Mouse (Mus musculus) hindbrain, embryonic 11.5 days (tissue): Measurements from ENCODE around the gene Sec14l5. TPM values are rescaled to one million over a fixed set of nuclear protein-coding genes. Genes with fewer than 3 reads are reported as not detected.

Experiments used
- ATAC-seq: fragments of 200-750 bp; cut with Nextera tagmentation; 2 replicates; pipeline ENCODE4 v1.8.0; 2017; ENCODE audit warnings: mild to moderate bottlenecking, moderate TSS enrichment, moderate library complexity; ENCODE audit not compliant: low FRiP score
- DNase-seq: peaks from one replicate; pipeline ENCODE4 v3.0.0-alpha.2; 2015; ENCODE audit warnings: low spot score
- H3K27ac ChIP-seq: fragments of 300-500 bp; sonication (generic); 2 replicates; pipeline ENCODE4 v1.5.1; 2014; ENCODE audit warnings: mild to moderate bottlenecking, low read depth, low read length
- H3K27me3 ChIP-seq: fragments of 300-500 bp; sonication (generic); 2 replicates; pipeline ENCODE4 v1.6.1; 2014; ENCODE audit warnings: mild to moderate bottlenecking, low read length, moderate library complexity, mixed read lengths; ENCODE audit not compliant: control insufficient read depth, insufficient read depth
- H3K36me3 ChIP-seq: fragments of 300-500 bp; sonication (generic); 2 replicates; pipeline ENCODE4 v1.6.1; 2014; ENCODE audit warnings: mild to moderate bottlenecking, low read length, moderate library complexity, mixed read lengths; ENCODE audit not compliant: control insufficient read depth, insufficient read depth
- H3K4me1 ChIP-seq: fragments of 300-500 bp; sonication (generic); replicated peaks from 2 replicates; pipeline ENCODE4 v1.6.1; 2014; ENCODE audit warnings: low read length, mixed read lengths; ENCODE audit not compliant: control insufficient read depth, insufficient read depth
- H3K4me2 ChIP-seq: fragments of 300-500 bp; sonication (generic); replicated peaks from 2 replicates; pipeline ENCODE4 v1.6.1; 2014; ENCODE audit warnings: mild to moderate bottlenecking, low read depth, low read length
- H3K4me3 ChIP-seq: fragments of 300-500 bp; sonication (generic); 2 replicates; pipeline ENCODE4 v1.5.1; 2014; ENCODE audit warnings: low read depth, low read length
- H3K9ac ChIP-seq: fragments of 300-500 bp; sonication (generic); 2 replicates; pipeline ENCODE4 v1.6.1; 2014; ENCODE audit warnings: low read depth, low read length
- H3K9me3 ChIP-seq: fragments of 300-500 bp; sonication (generic); 2 replicates; pipeline ENCODE4 v1.6.1; 2016; ENCODE audit warnings: low read length; ENCODE audit not compliant: control insufficient read depth
- WGBS: fragments of 180-500 bp; shearing (Covaris S2); extraction: QIAGEN DNeasy Blood & Tissue Kit; methylation state at CpG from one replicate; pipeline ENCODE4 v1.1.7; 2014; 5-methylcytosine and 5-hydroxymethylcytosine counted together
- polyA plus RNA-seq: library from polyadenylated mRNA; unstranded; fragments of >200 nt; fragmentation: Nextera tagmentation; extraction: Ambion mirVana; gene quantifications from 2 replicates; pipeline ENCODE4 v1.2.1, GENCODE M21; 2014

Sec14l5 gene
- polyA plus RNA-seq: 0.54 and 0.62 TPM in 2 replicates

DNA sequence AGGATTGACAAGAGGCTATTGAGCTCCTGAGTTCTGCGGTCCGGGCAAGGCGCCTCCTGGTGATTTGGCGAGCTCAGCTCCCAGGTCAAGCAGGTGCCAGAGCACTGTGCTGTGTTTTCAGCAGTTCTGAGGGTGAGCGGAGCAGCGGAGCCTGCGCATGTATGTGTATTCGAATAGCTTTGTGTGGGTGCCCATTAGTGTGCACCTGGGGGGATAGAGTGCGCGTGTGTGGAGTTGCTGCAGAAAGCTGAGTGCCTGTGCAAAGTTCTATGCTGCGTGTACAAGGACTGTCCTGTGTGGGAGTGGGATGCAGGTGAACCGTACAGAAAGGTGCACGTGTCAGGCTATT lies at the start of gene Sec14l5:
Sec14l5 (plus strand) TSS at position 73 of the 349 bp plus-strand sequence.
- Histone ChIP-seq H3K9me3 (no peaks in the 10 kb centered on the region), H3K27me3 (peaks cover 3% of the 10 kb centered on the region; the same call in 1 of the 2 replicates), H3K4me2 (peak within 1 kb of the TSS; percentile 31), H3K36me3 (no peaks in the 10 kb centered on the region), H3K9ac (peak within 1 kb of the TSS; percentile 33; the same call in 1 of the 2 replicates), H3K27ac (no peak within 1 kb of the TSS), H3K4me1 (no peaks in the 10 kb centered on the region), H3K4me3 (peak within 1 kb of the TSS; percentile 22)
- DNase-seq (no peak), ATAC-seq (peak; percentile 48)
- WGBS: 23% methylated on average over 13 of the region's 13 CpGs

DNA sequence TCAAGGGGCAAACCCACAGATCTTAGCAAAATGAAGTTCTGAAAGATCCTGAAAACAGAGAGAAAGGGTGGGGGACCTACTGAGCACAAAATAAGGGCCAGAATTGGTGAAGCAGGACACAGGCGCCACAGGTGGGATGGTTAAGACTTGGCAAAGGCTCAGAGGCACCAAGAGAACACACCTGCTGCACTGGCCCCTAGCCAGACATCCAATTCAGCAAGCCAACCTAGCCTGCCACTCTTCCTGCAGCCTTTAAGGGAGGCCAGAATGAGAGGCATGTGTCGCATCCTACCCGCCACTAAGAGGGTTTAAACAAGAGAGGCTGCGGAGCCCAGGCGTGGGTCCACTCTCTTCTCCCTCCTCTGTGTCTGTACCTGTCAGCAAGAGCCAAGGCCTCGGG lies 45.9 kb upstream of the Sec14l5 start:
- H3K4me2 ChIP-seq: no peak overlapping the region
- no peak overlapping the region for H3K4me3 ChIP-seq
- H3K9ac ChIP-seq: no peak overlapping the region
- DNase-seq: no peak
- no peaks in the 10 kb centered on the region for H3K36me3 ChIP-seq
- ATAC-seq: no peak
- H3K4me1 ChIP-seq: no peaks in the 10 kb centered on the region
- WGBS: 84% methylated on average over 6 of the region's 6 CpGs
- H3K27ac ChIP-seq: no peak overlapping the region
- H3K9me3 ChIP-seq: no peaks in the 10 kb centered on the region
- H3K27me3 ChIP-seq: no peaks in the 10 kb centered on the region

DNA sequence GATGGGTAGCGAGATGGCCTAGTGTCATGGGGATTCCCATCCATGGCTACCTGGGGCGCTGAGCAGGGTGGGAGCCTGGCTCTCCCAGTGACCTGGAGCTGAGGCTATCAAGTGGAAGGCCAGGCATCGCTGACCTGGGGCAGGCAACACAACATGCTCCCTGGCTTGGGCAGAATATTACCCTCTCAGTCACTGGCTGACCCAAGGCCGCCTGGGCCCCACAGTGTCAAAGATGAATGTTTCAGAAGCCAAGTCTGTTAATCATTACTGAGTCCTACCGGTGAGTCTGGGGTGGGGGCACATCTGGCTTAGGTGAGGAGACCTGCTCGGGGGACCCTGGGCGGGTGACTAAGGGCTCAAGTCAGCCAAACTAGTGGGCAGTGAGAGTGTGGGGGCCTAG lies 37.0 kb upstream of the Sec14l5 start:
- DNase-seq: no peak
- no peaks in the 10 kb centered on the region for H3K27me3 ChIP-seq
- WGBS: 74% methylated on average over 7 of the region's 7 CpGs
- no peaks in the 10 kb centered on the region for H3K36me3 ChIP-seq
- no peaks in the 10 kb centered on the region for H3K9me3 ChIP-seq
- H3K4me3 ChIP-seq: no peak overlapping the region
- no peak overlapping the region for H3K4me2 ChIP-seq
- no peak overlapping the region for H3K27ac ChIP-seq
- ATAC-seq: no peak
- no peak overlapping the region for H3K9ac ChIP-seq
- H3K4me1 ChIP-seq: no peaks in the 10 kb centered on the region

DNA sequence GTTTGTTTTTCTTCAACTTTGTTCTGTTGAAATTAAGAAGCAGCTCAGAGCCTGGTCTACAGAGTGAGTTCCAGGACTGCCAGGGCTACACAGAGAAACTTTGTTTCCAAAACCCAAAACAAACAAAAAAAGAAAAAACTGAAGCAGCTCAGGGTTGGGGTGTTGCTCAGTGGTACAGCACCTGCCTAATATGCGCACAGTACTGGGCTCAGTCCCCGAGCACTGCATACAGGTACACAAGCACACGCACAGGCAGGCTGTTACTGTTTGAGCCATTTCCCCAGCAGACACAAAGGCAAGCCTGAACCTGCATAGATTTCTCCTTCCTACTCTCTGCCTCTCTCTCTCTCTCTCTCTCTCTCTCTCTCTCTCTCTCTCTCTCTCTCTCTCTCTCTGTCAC lies 35.9 kb upstream of the Sec14l5 start:
- no peaks in the 10 kb centered on the region for H3K9me3 ChIP-seq
- H3K4me1 ChIP-seq: no peaks in the 10 kb centered on the region
- WGBS: 86% methylated on average over 3 of the region's 3 CpGs
- no peaks in the 10 kb centered on the region for H3K36me3 ChIP-seq
- H3K27ac ChIP-seq: no peak overlapping the region
- H3K4me2 ChIP-seq: no peak overlapping the region
- DNase-seq (no peak), ATAC-seq (no peak)
- no peaks in the 10 kb centered on the region for H3K27me3 ChIP-seq
- no peak overlapping the region for H3K4me3 ChIP-seq
- H3K9ac ChIP-seq: no peak overlapping the region

DNA sequence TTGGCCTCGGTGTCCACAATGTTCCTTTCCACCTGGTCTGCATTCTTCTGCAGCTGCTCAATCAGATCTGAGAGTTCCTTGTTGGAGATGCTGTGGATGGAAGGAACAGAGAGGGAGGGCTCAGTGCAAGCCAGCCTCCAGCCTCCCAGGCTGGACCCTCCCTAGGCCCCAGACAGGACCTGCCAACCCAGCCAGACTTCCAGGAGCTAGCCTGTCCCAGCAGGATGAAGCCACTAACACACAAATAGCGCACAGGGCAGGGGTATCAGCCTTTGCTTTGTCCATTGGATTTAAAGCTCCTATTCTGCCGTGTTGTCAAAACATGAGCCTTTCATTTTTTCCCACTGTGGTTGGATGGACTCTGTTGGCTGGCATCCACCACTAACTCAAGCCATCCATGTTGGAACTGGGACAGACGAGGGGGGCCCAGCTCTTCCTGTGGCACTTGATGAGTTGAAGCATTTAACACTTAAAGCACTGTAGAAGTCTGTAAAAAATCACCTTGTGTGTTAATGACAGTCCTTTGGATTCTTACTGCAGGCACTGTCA lies 33.8 kb upstream of the Sec14l5 start:
- Histone ChIP-seq H3K4me2 (no peak overlapping the region), H3K36me3 (no peaks in the 10 kb centered on the region), H3K4me3 (no peak overlapping the region), H3K9me3 (no peaks in the 10 kb centered on the region), H3K9ac (no peak overlapping the region), H3K27me3 (no peaks in the 10 kb centered on the region), H3K4me1 (no peaks in the 10 kb centered on the region), H3K27ac (no peak overlapping the region)
- DNase-seq (no peak), ATAC-seq (no peak)
- 81% methylated on average over 4 of the region's 4 CpGs for WGBS

DNA sequence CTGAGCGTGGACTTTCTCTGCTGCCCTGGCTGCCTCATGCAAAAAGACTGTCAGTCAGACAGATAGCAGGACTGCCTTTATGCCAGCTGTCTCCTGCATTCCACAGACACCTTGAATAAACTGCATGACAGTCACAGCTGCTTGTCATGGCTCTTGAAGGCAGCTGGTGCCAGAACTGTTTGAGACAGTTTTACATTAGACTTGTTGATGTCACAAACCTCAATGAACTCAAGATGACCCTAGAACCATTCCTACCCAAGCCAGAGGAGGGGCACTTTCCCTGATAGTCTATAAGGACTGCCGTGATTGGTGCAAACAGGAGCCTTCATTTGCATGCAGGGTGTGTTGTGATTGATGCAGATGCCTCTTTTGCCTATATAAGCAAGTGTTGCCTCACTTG lies 33.3 kb upstream of the Sec14l5 start:
- Histone ChIP-seq H3K4me3 (no peak overlapping the region), H3K4me1 (no peaks in the 10 kb centered on the region), H3K27me3 (no peaks in the 10 kb centered on the region), H3K27ac (no peak overlapping the region), H3K36me3 (no peaks in the 10 kb centered on the region), H3K4me2 (no peak overlapping the region), H3K9ac (no peak overlapping the region), H3K9me3 (no peaks in the 10 kb centered on the region)
- no peak for DNase-seq
- ATAC-seq: no peak
- WGBS: 70% methylated on average over 2 of the region's 2 CpGs

DNA sequence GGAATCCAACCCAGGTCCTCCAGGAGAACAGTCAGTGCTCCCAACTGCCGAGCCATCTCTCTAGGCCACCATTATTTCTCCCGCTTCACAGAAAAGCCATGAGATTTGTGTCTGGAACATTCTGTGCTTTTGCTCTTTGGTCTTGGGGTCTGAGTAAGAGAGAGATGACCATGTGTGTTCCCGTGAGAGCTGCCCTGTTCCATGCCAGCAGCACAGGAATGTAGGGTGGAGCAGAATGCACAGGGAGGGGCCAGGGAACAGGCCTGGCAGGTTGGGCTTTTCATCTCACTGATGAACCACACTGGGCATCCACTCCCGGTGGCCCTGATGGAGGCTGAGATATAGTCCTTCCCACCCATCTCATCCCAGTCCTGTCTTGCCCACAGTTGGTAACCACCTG lies 27.5 kb upstream of the Sec14l5 start:
- no peak overlapping the region for H3K4me3 ChIP-seq
- no peak overlapping the region for H3K4me2 ChIP-seq
- WGBS: 83% methylated on average over 4 of the region's 4 CpGs
- no peaks in the 10 kb centered on the region for H3K36me3 ChIP-seq
- no peaks in the 10 kb centered on the region for H3K4me1 ChIP-seq
- H3K27ac ChIP-seq: no peak overlapping the region
- H3K9ac ChIP-seq: no peak overlapping the region
- DNase-seq: no peak
- no peaks in the 10 kb centered on the region for H3K27me3 ChIP-seq
- ATAC-seq: no peak
- no peaks in the 10 kb centered on the region for H3K9me3 ChIP-seq

DNA sequence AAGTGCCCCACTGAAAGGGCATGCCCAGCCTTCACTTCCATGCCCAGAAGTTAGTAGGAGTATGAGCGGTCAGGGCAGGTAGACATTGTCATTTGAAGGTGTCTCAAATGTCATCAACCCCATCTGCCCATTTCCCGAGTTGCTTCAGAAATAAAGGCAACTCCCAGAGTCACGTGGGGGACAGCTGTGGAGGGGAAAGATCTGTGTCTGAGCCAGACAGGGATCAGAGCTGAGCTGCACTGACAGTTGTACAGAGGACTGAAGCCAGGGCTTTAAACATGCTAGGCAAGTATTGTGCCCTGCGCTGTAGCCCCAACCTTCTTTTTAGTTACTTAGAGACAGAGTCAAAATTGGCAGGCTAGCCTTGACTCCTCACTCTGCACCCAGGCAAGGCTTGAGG lies 27.1 kb upstream of the Sec14l5 start:
- H3K9me3 ChIP-seq: no peaks in the 10 kb centered on the region
- H3K27ac ChIP-seq: no peak overlapping the region
- H3K9ac ChIP-seq: no peak overlapping the region
- no peak overlapping the region for H3K4me3 ChIP-seq
- H3K36me3 ChIP-seq: no peaks in the 10 kb centered on the region
- no peaks in the 10 kb centered on the region for H3K27me3 ChIP-seq
- H3K4me2 ChIP-seq: no peak overlapping the region
- DNase-seq: no peak
- no peaks in the 10 kb centered on the region for H3K4me1 ChIP-seq
- ATAC-seq: no peak
- WGBS: 81% methylated on average over 4 of the region's 4 CpGs

DNA sequence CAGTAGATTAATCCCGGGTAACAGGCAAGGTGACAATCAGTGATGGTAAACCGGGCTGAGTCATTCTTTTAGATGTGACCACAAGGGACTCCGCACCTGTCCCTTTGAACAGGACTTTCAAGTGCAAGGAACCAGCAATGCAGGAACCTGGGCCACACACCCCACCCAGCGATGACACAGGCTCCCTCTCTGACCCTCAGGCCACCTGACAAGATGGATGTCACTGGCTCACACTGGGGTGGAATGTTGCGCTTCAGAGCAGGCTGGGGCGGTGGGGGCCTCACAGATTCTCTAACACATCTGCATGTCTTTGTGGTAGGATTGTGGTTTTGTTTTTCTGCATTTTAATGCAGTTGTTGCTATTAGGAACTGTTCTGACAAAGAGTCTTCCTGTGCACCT lies 23.4 kb upstream of the Sec14l5 start:
- WGBS: 74% methylated on average over 6 of the region's 6 CpGs
- H3K4me1 ChIP-seq: no peaks in the 10 kb centered on the region

More for the DNA sequence above, 23.4 kb upstream of the Sec14l5 start:
- no peaks in the 10 kb centered on the region for H3K9me3 ChIP-seq
- H3K27me3 ChIP-seq: no peaks in the 10 kb centered on the region
- H3K27ac ChIP-seq: no peak overlapping the region
- no peak overlapping the region for H3K4me2 ChIP-seq
- no peak overlapping the region for H3K9ac ChIP-seq
- ATAC-seq (no peak), DNase-seq (no peak)
- no peak overlapping the region for H3K4me3 ChIP-seq
- no peaks in the 10 kb centered on the region for H3K36me3 ChIP-seq
